Mouse (Mus musculus): Measurements from ENCODE around the gene Rfk. TPM values are rescaled to one million over a fixed set of nuclear protein-coding genes. Genes with fewer than 3 reads are reported as not detected.

The Rfk gene
- polyA plus RNA-seq (2015; fragmentation: Nextera tagmentation; extraction: Ambion mirVana), result 73.5 and 78.1 TPM in 2 replicates

GRCm38 (mm10) chr19:17393841-17394591 is at the start of gene Rfk:
Gene Rfk (plus strand): TSS chr19:17394043.
- H3K36me3 ChIP-seq (ENCODE audit: poor library complexity, severe bottlenecking), result peaks cover 23% of the 10 kb centered on the region
- no peaks in the 10 kb centered on the region for H3K9me3 ChIP-seq (replicated peaks)
- H3K27ac ChIP-seq, result peak within 1 kb of the TSS; percentile 51
- peak; percentile 98 for ATAC-seq
- peaks cover 13% of the 10 kb centered on the region for H3K4me1 ChIP-seq
- WGBS, result under 1% methylated on average over 65 of the region's 83 CpGs
- H3K9ac ChIP-seq, result peak within 1 kb of the TSS; percentile 90
- peak within 1 kb of the TSS; percentile 68 for H3K4me2 ChIP-seq
- peak within 1 kb of the TSS; percentile 85 for H3K4me3 ChIP-seq
- peaks cover 10% of the 10 kb centered on the region; the same call in 1 of the 2 replicates for H3K27me3 ChIP-seq

- H3K9me3 ChIP-seq (replicated peaks), result no peaks in the 10 kb centered on the region
- 91% methylated on average over 7 of the region's 7 CpGs for WGBS
These were observed 49.0 kb upstream of the Rfk start for GRCm38 (mm10) chr19:17344881-17345280.

GRCm38 (mm10) chr19:17346716-17347474 is 46.9 kb upstream of the Rfk start:
- 96% methylated on average over 3 of the region's 3 CpGs for WGBS
- Histone ChIP-seq H3K4me2 (no peak overlapping the region), H3K4me1 (no peaks in the 10 kb centered on the region), H3K27ac (no peak overlapping the region), H3K9me3 (replicated peaks) (no peaks in the 10 kb centered on the region), H3K4me3 (no peak overlapping the region), H3K9ac (no peak overlapping the region), H3K36me3 (ENCODE audit: poor library complexity, severe bottlenecking) (no peaks in the 10 kb centered on the region), H3K27me3 (no peaks in the 10 kb centered on the region)
- no peak for ATAC-seq

More at GRCm38 (mm10) chr19:17344881-17345280, 49.0 kb upstream of the Rfk start:
- H3K36me3 ChIP-seq (ENCODE audit: poor library complexity, severe bottlenecking), result no peaks in the 10 kb centered on the region
- no peak overlapping the region for H3K4me2 ChIP-seq
- no peaks in the 10 kb centered on the region for H3K27me3 ChIP-seq
- no peak overlapping the region for H3K4me3 ChIP-seq
- no peak for ATAC-seq
- H3K4me1 ChIP-seq, result no peaks in the 10 kb centered on the region
- no peak overlapping the region for H3K27ac ChIP-seq
- H3K9ac ChIP-seq, result no peak overlapping the region

DNA sequence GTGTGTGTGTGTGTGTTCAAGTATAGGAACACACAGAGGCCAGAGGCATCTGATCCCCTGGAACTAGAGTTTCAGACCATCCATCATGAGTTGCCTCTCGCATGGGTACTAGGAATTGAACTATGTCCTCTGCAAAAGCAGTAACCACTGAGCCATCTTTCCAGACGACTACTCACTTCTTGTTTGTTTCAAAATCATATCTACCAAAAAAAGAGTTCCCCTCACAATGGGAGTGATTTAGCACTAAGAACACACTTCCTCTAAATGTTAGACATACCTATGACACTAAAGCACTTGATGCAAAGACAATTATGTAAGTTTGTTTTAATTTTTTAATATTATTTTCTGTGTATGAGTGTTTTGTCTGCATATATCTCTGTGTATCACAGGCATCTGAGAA is 46.0 kb upstream of the Rfk start:
- 98% methylated on average over 2 of the region's 2 CpGs for WGBS
- Histone ChIP-seq H3K4me2 (no peak overlapping the region), H3K36me3 (ENCODE audit: poor library complexity, severe bottlenecking) (no peaks in the 10 kb centered on the region), H3K27me3 (no peaks in the 10 kb centered on the region), H3K9ac (no peak overlapping the region), H3K27ac (no peak overlapping the region), H3K4me3 (no peak overlapping the region), H3K9me3 (replicated peaks) (no peaks in the 10 kb centered on the region), H3K4me1 (no peaks in the 10 kb centered on the region)
- ATAC-seq, result no peak

DNA sequence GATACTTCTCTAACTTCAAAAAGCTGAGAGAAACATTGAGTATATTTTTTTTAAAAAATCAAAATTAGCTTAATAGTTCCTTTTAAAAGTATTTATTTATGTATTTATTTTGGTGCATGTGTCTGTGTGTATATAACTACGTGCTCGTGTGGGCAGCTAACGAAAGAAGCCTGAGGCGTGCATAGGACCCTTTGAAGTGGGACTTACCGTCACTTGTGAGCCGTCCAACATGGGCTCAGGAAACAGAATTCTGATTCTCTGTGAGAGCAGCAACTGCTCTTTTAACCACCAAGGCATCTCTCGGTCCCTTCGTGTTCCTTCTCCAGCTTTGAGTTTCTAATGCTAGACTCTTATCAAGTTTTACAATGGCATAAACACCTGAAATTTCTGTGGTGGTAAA is 40.1 kb upstream of the Rfk start:
- Histone ChIP-seq H3K4me1 (peaks cover 8% of the 10 kb centered on the region), H3K27ac (no peak overlapping the region), H3K9ac (no peak overlapping the region), H3K36me3 (ENCODE audit: poor library complexity, severe bottlenecking) (no peaks in the 10 kb centered on the region), H3K27me3 (peaks cover 31% of the 10 kb centered on the region), H3K4me2 (no peak overlapping the region), H3K4me3 (no peak overlapping the region), H3K9me3 (replicated peaks) (no peaks in the 10 kb centered on the region)
- WGBS, result 64% methylated on average over 8 of the region's 8 CpGs
- no peak for ATAC-seq

- Histone ChIP-seq H3K4me2 (no peak overlapping the region), H3K4me3 (no peak overlapping the region), H3K36me3 (ENCODE audit: poor library complexity, severe bottlenecking) (no peaks in the 10 kb centered on the region), H3K9me3 (replicated peaks) (no peaks in the 10 kb centered on the region), H3K4me1 (peaks cover 8% of the 10 kb centered on the region), H3K27me3 (peaks cover 31% of the 10 kb centered on the region), H3K27ac (no peak overlapping the region), H3K9ac (no peak overlapping the region)
- 82% methylated on average over 4 of the region's 4 CpGs for WGBS
- no peak for ATAC-seq
These were observed 39.5 kb upstream of the Rfk start for GRCm38 (mm10) chr19:17354362-17354761.

DNA sequence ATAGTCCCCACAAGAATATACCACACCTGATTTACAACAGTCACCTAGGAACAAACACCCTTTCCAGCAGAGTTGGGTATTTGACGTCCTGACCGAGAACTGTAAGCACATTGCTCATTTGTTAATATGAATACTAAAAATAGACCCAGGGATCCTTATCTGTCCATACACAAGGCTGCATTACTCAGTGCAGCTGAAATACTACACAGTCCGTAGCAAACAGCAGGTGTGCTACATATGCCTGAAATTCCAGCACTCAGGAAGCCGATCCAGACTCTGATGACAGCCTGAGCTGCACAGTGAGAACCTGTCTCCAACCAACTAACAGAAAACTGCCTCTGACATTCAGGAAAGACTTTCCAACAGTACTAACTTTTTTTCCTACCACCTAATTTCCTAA is 39.0 kb upstream of the Rfk start:
- no peak for ATAC-seq

DNA sequence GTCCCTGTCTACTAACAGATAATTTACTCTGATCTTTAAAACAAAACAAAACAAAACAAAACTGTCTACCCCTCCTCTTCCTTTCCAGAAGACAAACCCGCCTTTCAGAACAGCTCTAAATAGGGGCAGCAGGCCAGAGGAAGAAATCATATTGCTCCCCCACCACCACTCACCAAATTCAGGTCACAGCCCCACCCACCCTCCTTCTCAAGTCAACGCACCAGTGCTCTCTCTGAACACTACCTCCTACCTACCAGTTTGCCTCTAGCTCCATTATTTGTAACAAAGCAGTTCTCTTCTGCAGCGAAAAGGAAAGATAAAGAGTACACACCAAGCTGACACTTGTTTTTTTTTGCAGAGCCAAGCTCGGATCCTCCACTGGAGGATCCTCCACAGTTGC is 38.5 kb upstream of the Rfk start:
- H3K27me3 ChIP-seq, result peaks cover 31% of the 10 kb centered on the region
- no peak overlapping the region for H3K9ac ChIP-seq
- no peak overlapping the region for H3K4me3 ChIP-seq
- H3K27ac ChIP-seq, result no peak overlapping the region
- peaks cover 8% of the 10 kb centered on the region for H3K4me1 ChIP-seq
- no peaks in the 10 kb centered on the region for H3K9me3 ChIP-seq (replicated peaks)
- H3K36me3 ChIP-seq (ENCODE audit: poor library complexity, severe bottlenecking), result no peaks in the 10 kb centered on the region
- WGBS, result 42% methylated on average over 4 of the region's 4 CpGs
- no peak overlapping the region for H3K4me2 ChIP-seq
- no peak for ATAC-seq

More for the DNA sequence above, 39.0 kb upstream of the Rfk start:
- no peak overlapping the region for H3K4me2 ChIP-seq
- peaks cover 8% of the 10 kb centered on the region for H3K4me1 ChIP-seq
- H3K27me3 ChIP-seq, result peaks cover 31% of the 10 kb centered on the region
- H3K27ac ChIP-seq, result no peak overlapping the region
- no peak overlapping the region for H3K9ac ChIP-seq
- no peaks in the 10 kb centered on the region for H3K36me3 ChIP-seq (ENCODE audit: poor library complexity, severe bottlenecking)
- H3K9me3 ChIP-seq (replicated peaks), result no peaks in the 10 kb centered on the region
- no peak overlapping the region for H3K4me3 ChIP-seq
- WGBS, result 79% methylated on average over 4 of the region's 4 CpGs

DNA sequence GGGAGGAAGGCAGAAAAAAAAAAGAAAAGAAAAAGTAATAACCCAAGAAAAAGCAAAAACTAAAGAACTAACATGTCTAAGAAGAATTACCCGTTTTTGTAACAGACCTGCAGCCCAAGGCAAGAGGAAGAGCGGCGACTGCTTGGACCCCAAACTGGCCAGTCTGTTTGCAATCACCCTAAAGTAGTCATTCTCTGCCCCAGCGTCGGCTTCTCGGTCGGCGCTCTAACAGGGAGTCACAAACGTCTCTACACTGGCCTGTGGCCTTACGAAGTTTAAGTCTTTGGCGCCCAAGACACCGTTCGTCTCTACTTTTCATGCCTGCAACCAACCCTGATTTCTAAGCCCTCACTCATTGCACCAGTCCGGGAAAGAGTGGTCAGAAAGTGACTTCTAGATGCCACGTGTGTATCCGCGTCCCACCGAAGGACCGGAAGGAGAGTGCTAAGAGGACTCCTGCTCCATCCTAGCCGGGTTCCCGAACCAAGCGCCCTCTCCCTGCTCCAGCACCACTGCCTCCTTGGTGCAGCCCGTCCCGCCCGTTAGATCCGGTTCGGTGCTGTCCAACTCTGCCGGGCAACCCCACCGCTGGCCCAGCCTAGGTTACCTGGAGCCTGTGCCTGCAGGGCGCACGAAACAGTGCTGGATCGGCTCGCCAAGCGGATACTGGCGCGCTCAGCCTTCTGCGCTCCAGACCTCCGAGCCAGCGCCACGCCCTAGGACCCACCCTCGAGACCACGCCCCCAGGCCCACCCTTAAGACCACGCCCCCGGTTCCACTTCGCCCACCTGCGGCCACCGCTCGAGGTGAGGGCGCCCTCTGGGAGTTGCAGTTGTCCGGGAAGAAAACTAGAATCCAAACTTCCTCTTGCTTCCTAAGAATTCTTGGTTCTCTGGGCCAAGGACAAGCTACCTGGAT is 37.6 kb upstream of the Rfk start:
- peaks cover 8% of the 10 kb centered on the region for H3K4me1 ChIP-seq
- H3K36me3 ChIP-seq (ENCODE audit: poor library complexity, severe bottlenecking), result no peaks in the 10 kb centered on the region
- peak overlapping the region; percentile 53; the same call in 1 of the 2 replicates for H3K9ac ChIP-seq
- H3K4me2 ChIP-seq, result peak overlapping the region; percentile 86
- H3K27ac ChIP-seq, result no peak overlapping the region
- ATAC-seq, result peak; percentile 87
- WGBS, result 1% methylated on average over 44 of the region's 50 CpGs
- peak overlapping the region; percentile 43 for H3K4me3 ChIP-seq
- peaks cover 31% of the 10 kb centered on the region for H3K27me3 ChIP-seq
- no peaks in the 10 kb centered on the region for H3K9me3 ChIP-seq (replicated peaks)

DNA sequence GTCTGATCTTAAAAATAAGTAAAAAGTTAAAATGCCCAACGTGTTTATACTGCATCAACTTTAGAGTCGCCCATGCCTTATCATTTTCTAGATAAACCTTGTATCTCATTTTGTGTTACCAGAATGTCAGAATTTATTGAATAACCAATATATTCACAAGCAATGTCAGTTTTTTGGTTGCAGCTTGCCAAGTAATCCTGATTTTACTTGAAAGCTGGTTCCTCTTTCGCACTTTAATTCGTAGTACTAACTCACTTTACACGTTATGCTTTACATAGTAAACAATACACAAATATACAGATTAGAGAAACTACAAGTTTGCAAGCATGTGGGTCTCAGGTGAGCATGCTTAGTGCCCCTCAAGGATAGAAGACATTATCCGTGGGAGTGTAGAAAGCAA is 36.9 kb upstream of the Rfk start:
- Histone ChIP-seq H3K4me1 (peaks cover 8% of the 10 kb centered on the region), H3K9me3 (replicated peaks) (no peaks in the 10 kb centered on the region), H3K36me3 (ENCODE audit: poor library complexity, severe bottlenecking) (no peaks in the 10 kb centered on the region), H3K4me3 (no peak overlapping the region), H3K9ac (no peak overlapping the region), H3K27me3 (peaks cover 31% of the 10 kb centered on the region), H3K4me2 (peak overlapping the region; percentile 86), H3K27ac (no peak overlapping the region)
- ATAC-seq, result no peak
- whole genome bisulfite sequencing, result 75% methylated on average over 6 of the region's 6 CpGs

DNA sequence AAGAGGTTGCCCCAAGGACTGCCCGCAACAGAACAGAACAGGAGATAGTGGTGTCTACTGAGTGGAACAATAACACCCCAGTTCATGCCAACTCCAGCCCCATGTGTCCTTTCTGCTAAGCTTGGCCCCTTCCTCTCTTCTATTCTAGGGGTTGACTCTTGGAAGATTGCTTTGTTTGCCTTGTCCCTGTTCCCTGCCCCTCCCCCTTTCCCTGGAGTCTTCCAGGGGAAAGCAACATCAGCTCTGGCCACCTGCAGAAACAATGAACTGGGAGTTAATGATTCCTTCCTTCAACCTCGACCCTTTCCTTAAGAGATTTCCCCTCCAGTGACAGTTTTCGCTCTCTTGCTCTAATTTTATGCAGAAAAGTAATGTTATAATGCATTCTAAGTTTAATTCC is 36.5 kb upstream of the Rfk start:
- Histone ChIP-seq H3K36me3 (ENCODE audit: poor library complexity, severe bottlenecking) (no peaks in the 10 kb centered on the region), H3K4me3 (no peak overlapping the region), H3K9me3 (replicated peaks) (no peaks in the 10 kb centered on the region), H3K27ac (no peak overlapping the region), H3K9ac (no peak overlapping the region), H3K4me1 (peaks cover 8% of the 10 kb centered on the region), H3K27me3 (peaks cover 31% of the 10 kb centered on the region), H3K4me2 (no peak overlapping the region)
- ATAC-seq, result no peak
- 56% methylated on average over 3 of the region's 3 CpGs for WGBS

Data from forebrain, embryonic 13.5 days (tissue).